Mouse (Mus musculus) hindbrain, embryonic 16.5 days (tissue): ENCODE results near the gene Adrm1. TPM values are rescaled to one million over a fixed set of nuclear protein-coding genes. Genes with fewer than 3 reads are reported as not detected.

Source experiments
- microRNA-seq: library from miRNA; unstranded; fragments of <30 nt; microRNA quantifications from one replicate; pipeline ENCODE4, GENCODE M21; 2017
- polyA plus RNA-seq: library from polyadenylated mRNA; unstranded; fragments of >200 nt; fragmentation: Nextera tagmentation; extraction: Ambion mirVana; gene quantifications from 2 replicates; pipeline ENCODE4 v1.2.1, GENCODE M21; 2015

Gene Adrm1
- polyA plus RNA-seq, 1 experiment from 2014 or later = 193 TPM

Small RNAs within 50 kb of the gene (microRNA-seq; reads per million reads assigned to microRNA genes)
- gene Mir7005 = not detected

Other genes with a start within 250 kb of the Adrm1 start
- 2.8 and 3.0 TPM in 2 replicates for gene Taf4, start 194.8 kb upstream of the Adrm1 start, polyA plus RNA-seq
- 9.3 and 17.8 TPM in 2 replicates for gene Lsm14b, start 146.5 kb upstream of the Adrm1 start, polyA plus RNA-seq
- 514 and 534 TPM in 2 replicates for gene Psma7, start 129.1 kb upstream of the Adrm1 start, polyA plus RNA-seq
- gene Ss18l1, start 129.0 kb upstream of the Adrm1 start, polyA plus RNA-seq = 53.0 and 61.1 TPM in 2 replicates
- gene Mtg2, start 100.9 kb upstream of the Adrm1 start, polyA plus RNA-seq = 33.1 and 33.2 TPM in 2 replicates
- gene Hrh3, start 67.0 kb upstream of the Adrm1 start, polyA plus RNA-seq = 2.1 and 2.7 TPM in 2 replicates
- 70.5 and 72.8 TPM in 2 replicates for gene Osbpl2, start 52.2 kb upstream of the Adrm1 start, polyA plus RNA-seq
- 2.2 and 3.5 TPM in 2 replicates for gene Lama5, start 54.4 kb downstream of the Adrm1 start, polyA plus RNA-seq
- 271 and 282 TPM in 2 replicates for gene Rps21, start 85.9 kb downstream of the Adrm1 start, polyA plus RNA-seq
- 11.1 and 22.2 TPM in 2 replicates for gene Cables2, start 102.0 kb downstream of the Adrm1 start, polyA plus RNA-seq
- gene Rbbp8nl, start 118.4 kb downstream of the Adrm1 start, polyA plus RNA-seq = not detected in 2 replicates
- gene Gata5, start 163.2 kb downstream of the Adrm1 start, polyA plus RNA-seq = not detected in 2 replicates